Mouse (Mus musculus) lung, postnatal 10 days (tissue): ENCODE results near the gene Yif1a.

Experiments
- DNase-seq: peaks from one replicate; pipeline ENCODE4 v3.0.0; 2021

The Yif1a gene

DNA sequence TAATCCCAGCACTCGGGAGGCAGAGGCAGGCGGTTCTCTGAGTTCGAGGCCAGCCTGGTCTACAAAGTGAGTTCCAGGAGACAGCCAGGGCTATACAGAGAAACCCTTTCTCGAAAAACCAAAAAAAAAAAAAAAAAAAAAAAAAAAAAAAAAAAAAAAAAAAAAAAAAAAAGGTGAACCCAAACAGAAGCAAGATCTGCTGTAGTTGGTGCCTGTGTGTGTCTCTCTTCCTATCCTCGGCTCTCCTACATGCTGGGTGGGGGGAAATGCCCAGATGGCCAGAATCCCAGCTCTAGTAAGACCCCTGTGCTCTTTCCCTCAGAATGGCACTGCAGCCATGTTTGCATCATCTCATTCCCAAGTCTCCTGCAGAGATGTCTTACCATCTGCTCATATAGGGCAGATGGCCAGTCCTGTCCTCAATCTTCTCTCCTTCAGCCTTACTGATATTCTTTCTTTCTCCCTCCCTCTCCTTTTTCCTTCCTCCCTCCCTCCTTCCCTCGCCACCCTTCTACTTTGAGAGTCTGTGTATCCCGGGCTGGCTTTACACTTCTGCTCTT is 35.8 kb downstream of the Yif1a start:
- DNase-seq: no peak

GRCm38 (mm10) chr19:5129770-5130169 is 41.4 kb downstream of the Yif1a start:
- DNase-seq: no peak

- no peak for DNase-seq
Observed at GRCm38 (mm10) chr19:5131237-5131636, 42.9 kb downstream of the Yif1a start.

DNA sequence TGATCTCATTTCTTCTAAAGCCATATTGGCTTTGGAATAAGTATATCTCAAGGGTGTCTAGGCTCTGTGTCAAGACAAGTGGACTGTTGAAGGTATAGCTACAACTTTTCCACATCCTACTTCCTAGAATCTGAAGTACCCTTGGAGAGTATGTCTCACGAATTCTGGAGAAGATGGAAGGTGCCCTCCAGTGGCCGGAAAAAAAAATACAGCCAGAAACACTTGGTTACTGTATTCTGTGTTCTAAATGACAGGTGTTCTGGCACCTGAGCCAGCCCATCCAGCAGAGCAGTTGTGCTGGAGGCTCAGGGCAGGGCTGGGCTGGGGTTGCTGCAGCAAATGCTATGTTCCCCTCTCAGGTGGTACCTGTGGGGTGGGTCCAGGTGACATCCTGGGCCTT is 51.3 kb downstream of the Yif1a start:
- DNase-seq: peak; percentile 75
